Mouse (Mus musculus) activated CD4-positive, CD25-positive, alpha-beta regulatory T cell, adult 4 months (primary cell): ENCODE results near the gene Adgrb3. TPM values are rescaled to one million over a fixed set of nuclear protein-coding genes. Genes with fewer than 3 reads are reported as not detected.

Source experiments
- ATAC-seq: one replicate; pipeline ENCODE4 v1.8.0; 2017
- polyA plus RNA-seq, 2 experiments: library from polyadenylated mRNA; unstranded; fragments of 100-300 nt; shearing (Covaris generic); gene quantifications; one replicate each; pipeline ENCODE4 v1.2.1; 2017

Gene Adgrb3
- polyA plus RNA-seq = under 1 TPM in 1 of 2 experiments, not detected in 1; 0.12 TPM

DNA sequence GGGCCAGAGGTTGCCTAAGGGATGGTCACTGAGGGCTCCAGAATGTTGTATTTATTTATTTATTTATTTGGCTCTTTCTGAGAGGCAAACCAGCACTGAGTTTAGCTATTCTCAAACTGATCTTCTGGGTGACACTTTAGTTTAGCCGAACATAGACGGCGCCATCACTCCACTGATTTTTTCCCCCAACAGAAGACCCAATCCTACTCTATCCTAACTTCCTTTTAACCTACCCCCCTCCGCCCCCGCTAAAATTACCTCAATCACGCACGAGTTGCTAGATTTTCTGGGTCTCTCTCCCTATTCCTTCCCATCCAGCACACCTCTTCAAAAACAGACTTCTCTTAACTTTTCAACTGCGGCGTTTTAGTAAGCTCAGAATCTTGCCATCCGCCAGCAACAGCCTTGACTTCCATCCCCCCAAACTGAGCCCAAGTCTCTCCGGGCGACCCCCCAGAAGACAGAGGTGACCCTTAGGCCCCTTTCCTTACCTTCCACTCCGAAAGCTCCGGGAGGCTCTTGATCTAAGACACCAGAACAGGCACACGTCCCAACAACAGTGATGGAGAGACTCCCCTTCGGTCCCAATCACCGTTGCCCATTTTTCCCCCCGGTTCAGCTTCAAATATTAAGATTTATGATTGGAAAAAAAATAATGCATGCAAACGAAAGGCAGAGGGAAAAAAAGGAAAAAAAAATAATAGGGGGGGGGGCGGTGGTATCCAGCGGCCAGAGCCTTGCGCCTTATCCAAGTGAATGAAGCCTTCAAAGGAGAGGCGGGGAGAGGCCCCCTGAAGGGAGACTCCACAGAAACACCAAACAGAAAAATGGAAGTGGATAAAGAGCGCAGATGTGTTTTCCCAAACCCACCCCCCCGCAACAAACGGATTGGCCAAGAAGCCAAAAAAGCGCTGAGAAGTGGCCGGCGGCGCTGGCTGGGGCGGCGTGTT, at the start of gene Adgrb3:
Gene Adgrb3, minus strand, starts transcription at position 737 of the 950 bp plus-strand sequence.
- ATAC-seq = no peak

DNA sequence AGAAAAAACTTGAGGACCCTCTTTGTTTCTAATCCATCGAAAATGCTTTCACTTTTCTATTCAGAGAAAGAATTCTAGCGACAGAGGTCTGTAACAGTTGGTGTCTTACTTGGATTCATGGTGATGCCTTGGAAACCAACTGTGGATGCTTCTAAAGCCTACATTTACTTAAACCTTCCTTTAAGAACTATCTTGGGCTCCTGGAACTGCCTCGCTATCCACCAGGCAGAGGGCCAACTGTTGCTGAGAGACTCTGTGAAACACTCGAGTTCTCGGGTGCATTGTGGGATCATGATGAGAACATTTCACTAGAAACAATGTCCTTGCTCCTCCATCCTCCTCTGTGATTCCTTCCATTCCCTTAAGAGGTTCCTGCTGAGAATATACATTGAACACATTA, 48.0 kb upstream of the Adgrb3 start:
- ATAC-seq = no peak

DNA sequence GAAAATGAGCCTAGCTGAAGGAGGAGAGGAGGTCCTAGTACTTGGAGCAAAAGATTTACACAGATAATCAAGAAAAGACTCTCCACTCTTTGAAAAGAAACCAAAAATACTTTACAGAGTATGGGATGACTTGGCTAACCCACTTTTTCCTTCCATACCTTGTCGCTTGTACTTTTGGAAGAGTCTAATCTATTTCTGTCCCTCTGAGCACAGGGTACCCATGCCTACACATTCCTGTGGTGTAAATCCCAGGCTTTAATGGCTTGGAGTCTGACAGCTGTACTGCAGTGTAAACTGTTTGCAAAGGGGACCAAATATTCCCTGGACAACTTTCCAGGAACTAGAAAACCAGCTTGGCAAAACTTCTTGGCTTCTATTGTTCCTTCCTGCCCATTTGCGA, 28.0 kb upstream of the Adgrb3 start:
- ATAC-seq = no peak

DNA sequence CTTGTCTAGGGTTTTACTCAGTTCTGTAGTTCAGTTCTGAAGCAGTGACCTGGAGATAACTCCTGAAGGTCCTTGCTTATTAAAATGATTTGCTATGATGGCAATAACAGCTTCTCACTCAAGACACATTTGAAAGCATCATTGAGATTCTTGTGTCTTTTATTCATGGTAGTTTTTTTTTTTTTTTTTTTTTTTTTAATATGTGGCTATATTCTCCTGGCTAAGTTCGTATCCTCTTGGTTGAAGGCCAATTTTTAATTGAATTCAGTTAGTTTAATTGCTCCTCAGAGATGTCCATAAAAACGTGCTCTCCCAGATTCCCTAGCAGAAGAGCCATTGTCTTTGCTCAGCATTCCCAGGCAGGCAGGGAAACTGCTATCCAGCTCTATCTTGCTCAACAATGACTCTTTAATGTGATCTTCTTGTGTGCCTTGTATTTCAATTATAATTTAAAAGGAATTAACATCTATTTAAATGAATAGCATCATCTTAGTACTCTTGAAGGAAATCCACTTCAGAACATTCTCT, 25.0 kb upstream of the Adgrb3 start:
- ATAC-seq = no peak

DNA sequence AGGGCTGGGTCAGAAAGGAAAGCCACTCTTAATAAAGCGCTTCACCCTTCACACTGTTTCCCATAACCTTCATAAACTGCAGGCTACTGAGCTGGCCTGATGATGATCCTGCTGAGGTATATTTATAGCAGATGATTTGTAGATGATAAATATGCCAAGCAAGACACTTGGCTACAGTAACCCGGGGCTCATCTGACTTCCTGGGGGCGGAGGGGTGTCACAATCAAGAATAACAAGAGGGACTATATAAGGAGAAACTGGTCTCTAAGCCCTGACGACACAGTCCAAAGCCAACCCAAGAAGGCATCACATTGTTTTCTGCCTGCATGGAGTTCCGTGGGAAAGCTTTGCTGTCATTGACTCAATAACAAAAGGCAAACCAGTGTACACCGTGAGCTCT, 2.8 kb upstream of the Adgrb3 start:
- no peak for ATAC-seq

DNA sequence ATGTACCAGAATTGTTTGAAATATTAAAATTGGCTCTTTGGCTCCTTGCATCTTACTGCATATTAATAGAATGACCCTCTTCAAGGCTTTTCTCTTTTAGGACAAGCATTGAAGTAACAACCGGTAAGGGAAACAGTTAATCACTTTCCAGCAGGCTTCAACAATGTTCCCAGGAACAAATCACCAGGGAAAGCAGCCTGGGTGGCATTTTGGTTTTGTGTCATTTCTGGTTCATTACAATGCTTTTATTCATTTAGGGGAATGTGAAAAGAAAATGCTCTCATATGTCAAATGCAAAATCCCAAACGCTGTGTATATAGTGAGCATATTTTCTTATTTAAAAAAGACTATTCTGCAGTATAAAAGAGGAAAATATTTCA, 2.0 kb upstream of the Adgrb3 start:
- no peak for ATAC-seq

DNA sequence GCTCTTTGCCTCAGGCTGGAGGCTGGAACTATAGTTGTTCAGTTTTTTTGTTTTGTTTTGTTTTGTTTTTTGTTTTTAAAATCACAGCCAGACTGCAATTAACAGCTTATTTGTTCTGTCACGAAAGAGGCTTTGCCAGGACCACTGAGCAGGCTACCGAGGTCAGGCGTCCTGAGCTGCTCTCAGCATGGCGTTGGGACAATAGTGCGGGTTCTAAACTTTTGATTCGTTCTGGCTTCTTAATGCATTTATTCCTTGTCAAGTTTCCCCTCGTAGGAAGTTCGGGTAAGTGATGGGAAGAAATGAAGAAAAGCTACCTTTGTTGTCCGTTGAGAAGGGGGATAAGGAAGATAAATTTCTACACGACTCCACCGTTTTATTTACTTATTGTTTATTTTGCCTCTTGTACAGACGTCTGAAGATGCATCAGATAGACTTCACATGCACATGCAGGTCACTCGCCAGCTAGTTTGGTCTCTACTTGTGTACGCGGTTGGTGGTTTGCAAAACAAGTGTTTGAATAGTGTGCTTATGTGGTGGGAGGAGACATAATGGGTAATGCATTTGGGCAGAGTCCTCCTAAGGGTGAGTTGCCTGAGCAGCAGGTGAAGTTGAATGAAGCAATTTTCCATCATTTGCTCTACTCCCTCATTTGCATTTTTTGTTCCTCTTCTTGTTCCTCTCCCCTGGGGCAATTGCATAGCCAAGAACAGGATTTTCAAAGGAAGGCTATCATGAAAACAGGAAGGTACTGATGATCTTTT, 1.4 kb upstream of the Adgrb3 start:
- no peak for ATAC-seq

DNA sequence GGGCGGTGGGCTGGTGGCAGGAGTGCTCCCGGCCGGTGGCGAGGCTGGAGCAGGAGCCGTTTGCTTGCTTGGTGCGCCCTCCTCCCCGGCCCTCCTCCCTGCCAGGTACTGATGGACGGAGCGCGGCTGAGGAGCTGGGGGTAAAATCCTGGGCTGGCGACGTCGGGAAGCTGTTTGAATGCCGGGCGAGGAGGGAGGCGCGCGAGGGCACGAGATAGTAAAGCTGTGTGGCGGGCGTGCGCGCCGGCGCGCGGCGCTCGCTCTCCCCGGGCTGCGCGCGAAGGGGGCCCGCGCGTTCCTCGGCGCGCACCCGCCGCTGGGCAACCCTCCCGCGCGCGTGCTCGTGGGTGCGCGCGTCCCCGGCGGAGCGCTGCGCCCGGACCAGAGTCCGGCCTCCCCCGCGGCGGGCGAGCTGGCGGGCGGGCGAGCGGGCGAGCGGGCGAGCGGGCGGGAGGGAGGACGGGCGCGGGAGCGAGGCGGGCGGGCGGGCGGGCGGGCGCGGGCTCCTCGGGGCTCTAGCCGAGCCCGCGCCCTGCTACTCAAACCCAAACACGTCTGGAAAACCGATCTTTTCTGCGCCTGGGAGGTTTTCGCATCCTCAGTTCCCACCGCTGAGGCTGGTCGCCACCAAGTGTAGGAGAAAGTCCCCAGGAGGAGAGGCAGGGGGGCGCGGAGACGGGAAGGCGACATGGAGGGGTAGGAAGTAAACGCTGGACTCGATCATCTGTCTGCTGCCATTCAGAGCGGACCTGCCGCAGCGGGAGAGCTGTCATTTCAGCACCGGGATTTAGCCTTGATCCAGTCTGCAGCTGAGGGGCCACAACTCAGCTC, 629 bp upstream of the Adgrb3 start:
- ATAC-seq = no peak

DNA sequence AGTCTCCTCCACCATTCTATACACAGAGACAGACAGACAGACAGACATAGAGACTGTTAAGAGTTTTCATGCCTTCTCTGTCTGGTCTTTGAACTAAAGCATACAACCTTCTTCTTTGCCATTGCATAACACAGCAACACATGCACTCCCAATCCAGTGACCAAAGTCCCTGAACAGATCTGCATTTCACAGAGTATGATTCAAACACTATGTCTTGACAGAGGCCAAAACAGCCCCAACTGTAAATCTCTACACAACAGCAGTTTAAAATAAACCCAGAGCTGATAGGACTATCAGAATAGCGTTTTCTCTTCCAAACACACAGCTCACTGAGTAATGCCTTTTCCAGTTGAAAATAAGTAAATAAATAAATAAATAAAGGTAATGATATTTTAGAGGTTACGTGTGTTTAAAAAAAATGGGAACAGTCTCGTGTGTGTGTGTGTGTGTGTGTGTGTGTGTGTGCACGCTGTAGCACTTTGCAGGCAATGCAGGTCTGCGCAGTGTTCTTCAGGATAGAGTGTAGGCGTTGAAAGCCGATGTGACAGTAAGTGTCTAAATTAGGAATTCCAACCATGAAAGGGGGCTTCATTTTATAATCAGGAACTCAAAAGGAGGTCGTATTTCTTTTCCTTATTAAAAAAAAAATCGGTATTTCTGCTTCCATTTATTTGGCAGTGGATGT, 1.3 kb downstream of the Adgrb3 start:
- no peak for ATAC-seq

DNA sequence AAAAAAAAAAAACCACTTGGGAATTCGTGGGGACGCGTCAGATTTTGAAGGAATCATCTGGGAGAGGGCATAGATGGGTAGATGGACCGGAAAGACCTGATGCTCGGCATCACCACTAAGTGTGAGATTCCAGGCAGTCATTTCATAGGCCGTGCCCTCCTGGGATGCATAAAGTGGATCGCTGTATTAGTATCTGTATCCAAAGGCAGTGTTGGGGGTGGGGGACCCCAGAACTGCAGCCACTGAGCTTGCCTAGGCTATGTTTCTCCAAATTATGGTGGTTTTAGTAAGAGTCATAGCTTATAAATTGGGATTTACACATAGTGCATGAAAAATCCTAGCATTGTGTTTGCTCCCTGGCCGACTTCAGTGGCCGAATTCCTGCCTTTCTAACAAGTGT, 2.1 kb downstream of the Adgrb3 start:
- ATAC-seq = no peak

DNA sequence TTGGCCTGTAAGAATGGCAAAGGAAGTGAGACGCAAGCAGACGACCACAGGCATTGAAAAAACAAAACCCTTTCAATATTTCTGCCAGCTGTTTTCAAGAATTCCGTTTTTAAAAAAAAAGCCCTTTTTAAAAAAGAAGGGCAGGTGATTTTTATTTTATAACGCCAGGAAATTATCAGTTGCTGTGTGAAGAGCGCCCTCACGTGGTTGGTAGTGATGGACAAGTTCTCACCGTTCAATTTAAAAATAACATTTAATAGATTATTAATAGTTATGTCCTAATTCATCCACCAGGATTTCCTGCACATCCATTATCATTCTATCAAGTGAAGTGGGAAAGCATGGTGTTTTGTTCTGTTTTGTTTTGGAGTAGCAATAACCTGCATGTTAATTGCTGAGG, 2.7 kb downstream of the Adgrb3 start:
- no peak for ATAC-seq

DNA sequence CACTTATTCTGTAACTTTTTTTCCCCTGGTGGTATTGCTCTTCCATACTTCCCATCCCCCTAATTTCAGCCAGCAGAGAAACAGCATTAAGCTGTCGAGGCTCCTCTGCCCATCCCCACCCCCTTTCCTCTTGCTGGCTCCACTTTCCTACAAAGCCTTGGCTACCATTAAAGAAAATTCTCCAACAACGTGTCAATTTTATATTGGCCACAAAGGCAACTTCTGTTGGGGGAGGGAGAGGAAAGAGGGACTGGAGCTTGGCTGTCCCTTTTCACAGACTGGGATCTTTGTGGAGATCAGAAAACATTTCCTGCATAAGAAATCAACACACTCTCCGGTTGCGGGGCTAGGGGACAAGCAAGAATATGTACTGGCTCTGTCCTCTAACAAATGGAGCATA, 4.9 kb downstream of the Adgrb3 start:
- no peak for ATAC-seq

DNA sequence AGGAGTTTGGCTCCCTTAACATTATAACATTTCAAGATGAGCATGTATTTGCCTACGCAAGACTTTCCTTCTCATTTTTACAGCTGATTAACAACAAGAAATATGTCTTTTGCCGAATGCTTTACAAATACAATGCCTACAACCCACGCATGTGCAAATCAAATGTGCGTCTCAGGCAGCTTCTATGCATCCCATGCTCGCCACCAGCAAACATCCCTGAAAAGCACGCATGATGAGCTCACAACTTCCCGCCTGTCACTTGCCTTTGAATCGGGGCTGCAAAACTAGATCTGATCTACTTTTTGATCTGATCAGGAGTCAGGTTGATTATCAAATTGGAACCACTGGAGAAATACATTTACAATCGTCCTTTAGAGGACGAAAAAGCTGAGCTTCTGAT, 5.5 kb downstream of the Adgrb3 start:
- no peak for ATAC-seq

DNA sequence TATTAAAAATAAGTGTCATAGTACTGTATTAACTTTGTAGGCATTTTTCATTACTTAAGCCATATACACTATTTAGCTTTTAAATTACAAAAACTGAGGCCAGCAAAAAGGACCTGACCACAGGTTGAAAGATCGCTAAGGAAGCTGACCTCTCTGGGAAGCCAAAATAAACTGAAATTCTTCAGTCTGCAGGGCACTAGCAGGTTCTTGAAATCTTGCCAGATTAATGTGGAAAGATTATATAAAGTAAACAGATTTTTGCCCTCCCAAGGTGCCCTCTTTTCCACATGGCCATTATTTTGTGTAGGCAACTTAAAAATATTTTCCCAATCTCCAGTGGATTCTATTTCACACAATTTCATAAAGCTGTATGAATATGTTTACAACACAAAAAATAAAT, 14.0 kb downstream of the Adgrb3 start:
- no peak for ATAC-seq

DNA sequence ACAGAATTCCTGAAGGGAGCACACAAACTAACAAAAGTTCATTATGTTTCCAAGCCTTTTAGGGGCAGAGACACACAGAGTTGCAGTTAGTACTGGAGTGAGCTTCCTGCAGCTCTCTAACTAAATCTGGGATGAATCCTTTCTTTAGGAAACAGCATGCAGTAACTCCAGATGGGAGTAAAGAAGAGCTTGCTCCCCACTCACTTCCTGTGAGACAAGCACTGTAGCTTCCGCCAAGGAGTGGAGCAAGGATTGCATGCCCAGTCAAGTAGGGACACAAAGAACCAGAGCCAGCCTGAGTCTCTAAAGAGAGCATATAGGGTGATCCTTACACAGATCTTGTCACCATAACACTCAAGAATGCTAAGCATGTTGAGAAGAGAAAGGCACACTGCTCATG, 50.7 kb downstream of the Adgrb3 start:
- no peak for ATAC-seq

DNA sequence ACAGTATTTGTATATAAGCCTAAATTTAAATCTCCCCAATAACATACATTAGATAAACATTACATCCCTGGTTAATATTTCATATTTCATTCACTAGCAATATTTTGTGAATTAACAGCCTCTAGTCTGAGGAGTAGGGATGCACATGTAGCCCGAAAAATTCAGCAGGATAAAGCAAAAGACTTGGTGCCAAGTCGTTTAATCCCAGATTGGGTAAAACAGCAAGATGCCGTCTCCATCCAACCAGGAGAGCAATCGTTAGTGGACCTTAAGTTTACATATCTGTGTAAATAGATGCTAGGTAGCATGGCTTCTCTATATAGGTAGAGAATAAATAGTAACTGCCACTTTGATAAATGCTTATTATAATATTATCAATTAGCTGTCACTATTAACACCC, 52.0 kb downstream of the Adgrb3 start:
- ATAC-seq = no peak

DNA sequence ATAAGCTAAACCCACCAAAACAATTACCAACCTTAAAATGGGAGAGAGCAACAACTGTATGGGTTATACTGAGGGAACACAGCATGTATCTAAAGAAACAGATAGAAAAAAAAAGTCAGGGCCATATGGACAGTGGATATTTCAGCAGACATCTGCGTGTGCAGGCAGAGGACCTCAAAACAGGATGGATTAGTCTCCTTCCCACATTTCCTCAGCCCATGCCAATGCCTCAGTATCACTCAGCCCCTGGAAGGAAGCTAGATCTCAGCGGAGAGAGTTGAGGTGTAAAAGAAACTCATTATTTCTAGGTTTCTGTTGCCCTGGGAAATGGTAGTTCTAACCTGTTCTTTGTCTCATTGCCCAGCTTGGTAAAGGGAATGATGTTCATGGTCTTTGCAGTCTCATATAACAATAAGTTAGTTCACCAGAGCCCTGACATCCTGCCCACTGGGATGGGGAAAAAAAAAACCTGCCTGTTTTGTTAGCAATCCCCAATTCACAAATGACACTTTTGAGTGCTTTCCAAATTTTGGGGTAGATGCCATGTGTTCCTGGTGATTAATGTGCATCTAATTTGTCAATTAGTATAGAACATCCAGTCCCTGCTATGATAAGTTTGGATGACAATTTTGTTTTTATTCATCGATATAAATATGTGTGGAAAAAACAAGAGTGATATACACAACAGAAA, 53.9 kb downstream of the Adgrb3 start:
- no peak for ATAC-seq

DNA sequence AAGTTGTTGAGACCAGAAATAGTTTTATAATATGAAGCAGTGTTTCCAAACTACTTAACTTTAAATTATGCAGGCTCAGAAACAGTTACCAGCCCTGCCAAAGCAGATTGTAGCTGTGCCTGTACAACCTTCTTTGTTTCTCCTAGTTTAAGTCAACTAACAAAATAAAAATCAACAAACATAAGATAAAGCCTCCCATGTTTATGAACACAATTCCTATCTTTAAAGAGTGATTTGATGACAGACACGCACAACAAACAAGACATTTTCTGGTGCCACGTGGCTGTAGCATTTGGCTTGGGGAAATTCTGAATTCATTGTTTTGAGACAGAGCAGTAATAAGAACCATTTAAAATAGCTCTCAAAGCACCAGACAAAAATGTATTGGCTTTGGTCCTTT, 60.5 kb downstream of the Adgrb3 start:
- no peak for ATAC-seq

DNA sequence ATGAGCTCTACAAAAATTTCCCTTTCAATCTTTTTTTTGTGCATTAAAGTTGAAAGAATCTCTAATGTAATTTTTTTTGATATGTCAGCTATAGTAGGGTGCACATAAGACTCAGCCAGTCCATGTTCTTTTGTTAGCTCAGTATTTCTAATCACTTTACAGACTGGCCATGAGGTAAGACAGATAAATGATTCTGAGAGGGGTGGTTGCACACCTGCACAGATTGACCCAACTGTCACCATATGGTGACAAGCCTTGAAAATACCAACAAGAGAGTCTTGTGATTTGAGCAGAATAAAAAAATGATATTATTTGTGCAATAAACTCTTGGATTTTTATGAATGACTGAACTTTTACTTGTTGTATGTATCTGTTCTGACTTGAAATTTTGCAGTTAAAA, 74.2 kb downstream of the Adgrb3 start:
- no peak for ATAC-seq

DNA sequence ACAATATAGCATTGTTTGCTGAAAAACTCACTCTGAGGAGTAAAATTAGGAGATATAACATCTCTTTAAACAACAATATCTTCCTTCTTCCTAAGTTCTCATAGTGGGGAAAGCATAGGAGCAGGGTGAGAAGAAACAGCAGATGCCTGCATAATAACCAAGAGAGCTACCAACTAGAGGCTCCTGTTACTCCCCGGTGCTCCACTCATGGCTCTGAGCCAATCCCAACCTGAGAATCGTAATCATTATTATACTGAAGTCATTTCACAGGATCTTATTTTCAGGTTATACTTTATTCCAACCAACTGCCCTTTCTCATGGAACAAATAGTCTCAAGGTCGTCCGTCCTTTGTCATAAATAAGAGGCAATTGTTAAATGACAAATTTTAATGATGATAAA, 75.0 kb downstream of the Adgrb3 start:
- no peak for ATAC-seq

DNA sequence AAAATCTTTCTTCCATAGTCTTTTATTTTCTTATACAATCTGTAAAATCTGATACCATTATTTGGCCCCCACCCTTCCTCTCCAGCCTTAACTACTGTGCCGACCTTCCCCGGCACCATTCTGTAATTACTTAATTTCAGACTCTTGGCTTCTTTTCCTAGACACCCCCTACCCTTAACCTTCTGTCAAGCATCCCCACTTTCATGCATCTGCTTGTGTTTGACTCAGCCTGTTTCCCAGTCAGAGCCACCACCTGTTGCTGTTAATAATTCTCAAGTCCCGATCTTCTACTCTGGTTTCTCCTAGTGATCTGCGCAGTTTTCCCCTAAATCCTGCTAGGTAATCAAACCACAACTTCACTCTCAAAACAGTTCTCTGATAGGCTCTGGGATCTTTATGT, 83.9 kb downstream of the Adgrb3 start:
- no peak for ATAC-seq

DNA sequence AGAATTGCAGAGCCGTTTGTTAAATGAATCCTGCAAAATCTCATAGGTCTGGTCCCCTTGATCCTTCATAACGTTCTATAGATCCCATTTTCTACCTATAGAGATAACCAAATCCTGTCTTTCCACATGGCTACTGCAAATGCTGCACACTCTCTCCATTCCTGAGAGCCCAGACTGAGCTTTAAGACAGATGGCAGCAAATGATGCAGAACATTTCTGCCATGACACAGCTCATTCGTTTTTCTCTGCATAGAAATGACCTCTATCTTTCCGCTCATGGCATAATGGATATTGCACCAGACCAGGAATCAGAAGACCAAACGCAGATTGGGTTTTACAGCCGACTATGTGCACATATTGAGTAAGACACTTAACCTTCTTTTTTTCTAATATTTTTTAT, 84.8 kb downstream of the Adgrb3 start:
- ATAC-seq = no peak
